Mouse (Mus musculus): ENCODE results near the gene Asb6. TPM values are rescaled to one million over a fixed set of nuclear protein-coding genes. Genes with fewer than 3 reads are reported as not detected.

The Asb6 gene
- polyA plus RNA-seq (2015; fragmentation: Illumina TruSeq; extraction: RNeasy Lipid Tissue Mini Kit (QIAGEN cat#74804); ENCODE audit: insufficient read depth, low read depth, low replicate concordance), result 9.7 TPM

GRCm38 (mm10) chr2:30830283-30830795 lies at the start of gene Asb6:
Gene Asb6, minus strand, starts transcription at chr2:30830333.

GRCm38 (mm10) chr2:30834373-30835022 lies 4.4 kb upstream of the Asb6 start, which contains the start of gene Prrx2:
Gene Prrx2, plus strand, starts transcription at chr2:30834972.

GRCm38 (mm10) chr2:30807648-30808295 lies 22.4 kb downstream of the Asb6 start, which contains the start of gene Ntmt1:
Gene Ntmt1, plus strand, starts transcription at chr2:30807826.

GRCm38 (mm10) chr2:30803604-30804003 lies 26.5 kb downstream of the Asb6 start, which contains the start of gene 1700001O22Rik:
Gene 1700001O22Rik, minus strand, starts transcription at chr2:30803661.

Other genes with a start within 250 kb of the Asb6 start
- gene Cstad, start 235.3 kb downstream of the Asb6 start, polyA plus RNA-seq (2015; fragmentation: Illumina TruSeq; extraction: RNeasy Lipid Tissue Mini Kit (QIAGEN cat#74804); ENCODE audit: insufficient read depth, low read depth, low replicate concordance), result not detected
- gene 1700001O22Rik, start 26.7 kb downstream of the Asb6 start, polyA plus RNA-seq (2015; fragmentation: Illumina TruSeq; extraction: RNeasy Lipid Tissue Mini Kit (QIAGEN cat#74804); ENCODE audit: insufficient read depth, low read depth, low replicate concordance), result 2.9 TPM
- 8.3 TPM for gene Ntmt1, start 22.5 kb downstream of the Asb6 start, polyA plus RNA-seq (2015; fragmentation: Illumina TruSeq; extraction: RNeasy Lipid Tissue Mini Kit (QIAGEN cat#74804); ENCODE audit: insufficient read depth, low read depth, low replicate concordance)
- not detected for gene Prrx2, start 4.6 kb upstream of the Asb6 start, polyA plus RNA-seq (2015; fragmentation: Illumina TruSeq; extraction: RNeasy Lipid Tissue Mini Kit (QIAGEN cat#74804); ENCODE audit: insufficient read depth, low read depth, low replicate concordance)
- 4.4 TPM for gene Ptges, start 99.5 kb upstream of the Asb6 start, polyA plus RNA-seq (2015; fragmentation: Illumina TruSeq; extraction: RNeasy Lipid Tissue Mini Kit (QIAGEN cat#74804); ENCODE audit: insufficient read depth, low read depth, low replicate concordance)
- 20.6 TPM for gene Tor1b, start 122.6 kb upstream of the Asb6 start, polyA plus RNA-seq (2015; fragmentation: Illumina TruSeq; extraction: RNeasy Lipid Tissue Mini Kit (QIAGEN cat#74804); ENCODE audit: insufficient read depth, low read depth, low replicate concordance)
- 14.5 TPM for gene Tor1a, start 137.6 kb upstream of the Asb6 start, polyA plus RNA-seq (2015; fragmentation: Illumina TruSeq; extraction: RNeasy Lipid Tissue Mini Kit (QIAGEN cat#74804); ENCODE audit: insufficient read depth, low read depth, low replicate concordance)
- gene BC005624, start 151.9 kb upstream of the Asb6 start, polyA plus RNA-seq (2015; fragmentation: Illumina TruSeq; extraction: RNeasy Lipid Tissue Mini Kit (QIAGEN cat#74804); ENCODE audit: insufficient read depth, low read depth, low replicate concordance), result 11.1 TPM
- gene Usp20, start 151.9 kb upstream of the Asb6 start, polyA plus RNA-seq (2015; fragmentation: Illumina TruSeq; extraction: RNeasy Lipid Tissue Mini Kit (QIAGEN cat#74804); ENCODE audit: insufficient read depth, low read depth, low replicate concordance), result 4.5 TPM